Mouse (Mus musculus): ENCODE measurements around the gene Tjp1. TPM values are rescaled to one million over a fixed set of nuclear protein-coding genes. Genes with fewer than 3 reads are reported as not detected.

The Tjp1 gene
- total RNA-seq, 2 experiments from 2014 or later = 149 to 169 TPM

DNA sequence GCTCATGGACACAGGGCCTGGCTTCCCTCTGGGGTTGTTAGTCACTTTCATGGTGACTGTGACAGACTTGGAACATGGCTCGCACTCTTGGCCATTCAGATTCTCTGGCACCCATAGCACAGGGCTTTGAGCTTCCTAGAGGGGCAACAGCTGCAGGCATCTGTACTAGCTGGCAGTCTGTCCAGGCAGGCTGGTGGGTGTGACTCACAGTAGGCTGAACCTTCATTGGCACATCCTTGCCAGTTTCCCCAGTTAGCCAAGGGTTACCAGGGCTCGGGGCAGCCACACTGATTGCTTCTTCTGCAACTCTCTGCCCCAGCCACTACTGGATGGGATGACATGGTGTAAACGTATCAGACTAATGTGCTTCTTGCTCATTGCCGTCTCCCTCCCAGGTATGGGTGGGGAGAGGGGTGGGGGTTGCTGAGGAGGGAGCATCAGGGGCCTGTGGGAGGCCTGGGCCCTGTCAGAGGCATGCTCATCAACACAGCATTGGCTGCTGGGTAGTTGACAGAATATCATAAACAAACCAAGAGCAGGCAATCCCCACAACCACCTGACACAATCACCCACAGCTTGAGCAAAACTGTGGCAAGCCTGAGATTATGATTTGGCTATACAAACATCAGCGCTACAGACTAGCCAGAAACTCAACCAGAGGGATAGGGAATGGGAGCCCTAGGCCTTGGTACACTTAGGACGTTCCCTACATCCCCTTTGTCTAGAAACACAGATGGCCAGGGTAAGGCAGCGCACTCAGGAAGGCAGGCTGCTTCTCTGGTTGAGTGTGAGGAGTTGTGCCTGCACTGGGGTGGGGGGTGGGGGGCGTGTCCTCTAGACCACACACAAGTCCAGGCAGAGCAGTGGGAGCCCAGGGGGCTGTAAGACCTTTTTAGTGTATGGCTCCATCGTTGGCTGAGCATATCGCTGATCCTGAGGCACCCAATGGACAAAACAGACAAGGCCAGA lies 246.4 kb downstream of the Tjp1 start:
- DNase-seq (ENCODE audit: extremely low spot score in 1 of 2, low spot score in 1 of 2) = no peak

DNA sequence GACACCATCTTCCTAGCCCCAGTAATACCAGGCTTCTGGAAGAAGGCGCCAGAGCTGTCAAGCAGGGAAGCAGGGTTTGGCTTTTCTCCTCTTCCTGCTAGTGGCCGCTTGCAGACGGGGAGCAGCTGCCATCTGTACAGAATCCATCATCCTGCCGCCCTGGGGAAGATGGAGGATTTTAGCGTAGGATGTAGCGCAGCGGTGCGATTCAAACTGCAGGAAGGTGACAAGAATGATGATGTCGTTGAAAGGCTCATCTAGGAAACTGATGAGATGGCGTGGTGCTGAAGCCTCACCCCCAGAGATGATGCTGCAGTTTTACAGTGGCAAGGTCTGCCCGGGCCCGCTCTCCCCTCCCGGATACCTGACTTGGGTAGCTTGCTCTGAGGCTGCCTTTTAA lies 248.3 kb downstream of the Tjp1 start:
- no peak for DNase-seq (ENCODE audit: extremely low spot score in 1 of 2, low spot score in 1 of 2)

DNA sequence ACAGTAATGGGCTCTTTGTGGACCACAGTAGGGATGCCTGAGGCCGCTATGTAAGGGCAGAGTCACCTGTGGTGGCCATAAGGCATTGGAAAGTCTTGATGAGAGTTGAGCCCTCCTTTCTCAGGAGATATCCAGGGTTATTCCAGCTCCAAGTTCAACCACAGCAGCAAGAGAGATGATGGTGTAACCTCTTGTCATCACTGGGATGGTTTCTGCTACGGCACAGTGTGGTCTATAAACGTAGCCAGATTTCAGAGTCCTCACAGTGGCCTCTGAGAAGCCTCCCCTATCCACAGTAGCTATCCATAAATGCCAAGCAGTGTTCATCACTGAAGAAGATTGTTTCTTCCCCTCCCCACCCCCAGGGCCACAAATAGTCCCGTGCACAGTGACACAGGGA lies 251.8 kb downstream of the Tjp1 start:
- no peak for DNase-seq (ENCODE audit: extremely low spot score in 1 of 2, low spot score in 1 of 2)

DNA sequence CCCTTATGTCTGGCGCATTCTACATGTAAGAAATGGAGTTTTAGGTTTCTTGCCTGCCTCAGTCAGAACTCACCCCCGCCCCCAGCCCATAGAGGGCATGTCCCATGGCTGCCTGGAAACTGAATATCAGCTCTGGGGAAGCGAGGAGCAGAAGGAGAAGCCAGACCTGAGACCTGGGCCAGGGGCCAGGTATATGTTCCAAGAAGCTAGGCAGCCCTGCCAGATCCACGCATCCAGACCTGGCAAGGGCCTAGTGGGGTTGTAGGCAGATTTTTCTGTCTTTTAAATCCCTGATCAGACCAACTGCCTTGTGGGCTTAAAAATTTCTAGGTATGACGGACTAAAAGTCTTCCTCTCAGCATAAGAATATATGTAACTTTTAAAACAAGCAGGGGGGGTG lies 253.4 kb downstream of the Tjp1 start:
- no peak for DNase-seq (ENCODE audit: extremely low spot score in 1 of 2, low spot score in 1 of 2)

DNA sequence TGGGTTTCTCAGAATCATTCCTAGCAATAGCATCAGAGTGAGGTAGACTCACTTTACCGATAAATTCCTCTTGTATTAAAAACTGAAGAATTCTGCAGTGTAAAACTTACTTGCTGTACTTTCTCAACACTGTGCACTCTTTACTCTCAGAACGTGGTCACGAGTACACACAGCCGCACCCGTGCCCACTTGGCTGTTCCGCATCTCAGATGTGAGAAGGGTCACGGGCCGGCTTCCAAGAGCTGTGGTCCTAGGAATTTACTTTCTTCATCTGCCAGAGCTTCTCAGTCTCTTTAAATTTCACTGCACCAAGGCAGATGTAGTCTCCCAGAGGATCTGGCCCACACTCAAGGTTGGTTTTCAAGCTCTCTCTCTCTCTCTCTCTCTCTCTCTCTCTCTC lies 277.9 kb downstream of the Tjp1 start:
- DNase-seq (ENCODE audit: extremely low spot score in 1 of 2, low spot score in 1 of 2) = no peak

Other genes with a start within 250 kb of the Tjp1 start
- 10 to 100 TPM; 36.2 to 36.7 TPM for gene Tarsl2, start 117.1 kb upstream of the Tjp1 start, total RNA-seq (2021)
- 10 to 100 TPM; 45.4 to 51.6 TPM for gene Tm2d3, start 163.4 kb upstream of the Tjp1 start, total RNA-seq (2021)